Mouse (Mus musculus) cortical plate, adult 2 months (tissue): ENCODE data around the gene P4ha2. TPM values are rescaled to one million over a fixed set of nuclear protein-coding genes. Genes with fewer than 3 reads are reported as not detected.
A peak's percentile ranks its signal among the peaks of the same experiment; 100 is the strongest.

Experiments used
- H3K27ac ChIP-seq: fragments of 200-500 bp; 2 replicates; pipeline ENCODE4 v1.5.1; 2012; ENCODE audit warnings: low read length, control low read depth, inconsistent platforms; ENCODE audit not compliant: insufficient read depth
- H3K4me1 ChIP-seq: fragments of 200-500 bp; 2 replicates; pipeline ENCODE4 v1.6.1; 2011; ENCODE audit warnings: low read length; ENCODE audit not compliant: control insufficient read depth, insufficient read depth
- H3K4me3 ChIP-seq: fragments of 200-500 bp; 2 replicates; pipeline ENCODE4 v1.5.1; 2011; ENCODE audit warnings: mild to moderate bottlenecking, low read length, control low read depth; ENCODE audit not compliant: insufficient read depth
- CTCF ChIP-seq: fragments of 200-500 bp; IDR thresholded peaks from 2 replicates; pipeline ENCODE4 v1.5.1; 2011; ENCODE audit warnings: mild to moderate bottlenecking, control low read depth, low read length; ENCODE audit not compliant: insufficient read depth; ENCODE audit errors: extremely low read depth
- POLR2A ChIP-seq: fragments of 200-500 bp; IDR thresholded peaks from 2 replicates; pipeline ENCODE4 v1.6.1; 2011; ENCODE audit warnings: mild to moderate bottlenecking, low read length, control low read depth; ENCODE audit not compliant: insufficient read depth; ENCODE audit errors: extremely low read depth
- polyA plus RNA-seq: library from polyadenylated mRNA; depleted of rRNA; stranded (reverse); fragments of >200 nt; gene quantifications from 2 replicates; pipeline ENCODE4 v1.2.3, GENCODE M21; 2012

The P4ha2 gene
- polyA plus RNA-seq, 1 experiment: 16.2 TPM

DNA sequence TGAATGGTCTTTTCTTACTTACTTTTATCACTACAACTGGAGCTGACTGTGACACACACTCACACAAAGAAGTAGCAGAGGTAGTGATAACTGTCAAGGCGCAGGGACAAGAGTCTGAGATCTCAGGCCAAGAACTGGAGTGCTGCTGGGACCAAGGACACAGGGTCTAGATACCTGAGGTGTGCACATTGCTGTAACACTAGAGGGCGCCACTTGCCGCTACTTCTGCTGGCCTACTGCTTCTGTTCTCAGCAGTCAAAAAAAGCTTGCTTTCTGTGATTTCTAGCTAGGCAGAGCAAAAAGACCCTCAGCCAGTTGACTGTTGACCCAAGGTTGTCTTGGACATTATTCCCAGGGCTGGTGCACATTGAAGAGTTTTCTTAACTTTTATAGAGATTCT is 45.0 kb downstream of the P4ha2 start:
- Histone ChIP-seq H3K4me1 (no peaks in the 10 kb centered on the region), H3K27ac (no peak overlapping the region), H3K4me3 (no peak overlapping the region)
- peak; percentile 93 for TF ChIP-seq CTCF
- no peak for TF ChIP-seq POLR2A

DNA sequence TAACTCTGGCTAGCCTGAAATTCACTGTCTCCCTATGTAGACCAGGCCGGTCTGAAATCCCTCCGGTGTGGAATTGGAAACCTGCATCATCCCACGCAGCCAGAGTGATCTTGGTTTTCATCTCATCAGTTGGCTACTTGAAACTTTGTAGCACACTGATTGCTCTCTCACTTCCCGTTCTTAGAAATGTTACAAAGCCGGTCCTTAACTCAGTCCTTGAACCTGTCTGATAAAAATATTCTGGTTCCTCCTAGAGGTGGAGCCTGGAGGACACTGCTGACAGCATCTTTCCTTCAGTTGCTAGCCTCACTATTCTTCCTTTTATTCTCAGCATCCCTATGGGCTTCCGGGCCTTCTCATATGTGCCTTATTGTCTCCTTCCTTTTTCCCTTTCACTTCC is 46.1 kb downstream of the P4ha2 start:
- H3K4me1 ChIP-seq: no peaks in the 10 kb centered on the region
- H3K4me3 ChIP-seq: no peak overlapping the region
- no peak for TF ChIP-seq CTCF
- no peak for TF ChIP-seq POLR2A
- no peak overlapping the region for H3K27ac ChIP-seq

DNA sequence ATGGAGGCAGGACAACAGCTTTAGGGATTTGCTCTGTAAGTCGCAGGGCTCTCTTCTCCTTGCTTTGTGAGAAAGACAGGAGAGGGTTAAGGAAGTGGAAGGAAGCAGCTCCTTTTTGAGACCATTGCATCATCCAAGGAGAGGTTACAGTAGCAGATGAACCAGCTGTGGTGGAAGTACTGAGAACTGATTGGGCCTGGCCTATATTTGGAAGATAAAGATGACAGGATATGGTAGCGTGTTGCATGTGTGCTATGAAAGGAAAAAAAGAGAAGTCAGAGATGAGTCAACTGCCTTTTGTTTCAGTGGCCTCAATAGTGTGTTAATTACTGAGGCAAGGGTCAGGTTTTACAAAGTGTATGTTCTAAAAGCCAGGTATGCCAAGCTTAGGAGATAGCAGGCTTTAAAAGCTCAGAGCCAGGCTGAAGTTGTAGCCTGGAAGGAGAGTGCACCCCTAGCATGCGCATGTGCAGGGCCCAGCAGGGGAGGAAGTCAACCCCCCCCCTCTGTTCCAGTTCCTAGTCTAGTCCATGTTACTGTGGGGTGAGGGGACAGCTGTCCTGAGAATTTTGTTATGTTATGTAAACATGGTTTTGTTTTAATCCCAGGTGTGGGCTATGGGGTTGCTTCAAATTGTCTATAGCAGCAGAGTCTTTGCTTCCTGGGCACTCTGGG is 50.0 kb downstream of the P4ha2 start:
- TF ChIP-seq CTCF (no peak), POLR2A (no peak)
- H3K4me1 ChIP-seq: no peaks in the 10 kb centered on the region
- no peak overlapping the region for H3K4me3 ChIP-seq
- H3K27ac ChIP-seq: no peak overlapping the region

DNA sequence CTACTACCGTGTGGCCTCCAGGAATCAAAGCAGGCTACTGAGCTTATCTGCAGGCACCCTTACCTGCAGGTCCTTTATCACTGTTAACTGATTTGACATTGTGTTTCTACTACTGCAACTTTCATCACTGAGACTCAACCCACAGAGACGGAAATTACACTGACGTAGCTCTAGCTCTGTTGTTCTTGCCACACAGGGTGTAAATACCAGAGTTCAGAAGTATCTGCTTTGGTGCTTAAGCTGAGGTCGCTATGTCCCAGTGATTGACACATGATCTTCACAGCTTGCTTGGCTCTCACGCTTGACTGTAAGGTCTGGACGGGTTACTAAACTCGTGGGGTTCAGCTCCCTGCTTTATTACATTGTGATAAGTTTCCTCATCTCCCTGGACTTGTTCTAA is 51.2 kb downstream of the P4ha2 start:
- no peak for TF ChIP-seq CTCF
- no peak for TF ChIP-seq POLR2A
- no peak overlapping the region for H3K4me3 ChIP-seq
- H3K4me1 ChIP-seq: no peaks in the 10 kb centered on the region
- no peak overlapping the region for H3K27ac ChIP-seq

DNA sequence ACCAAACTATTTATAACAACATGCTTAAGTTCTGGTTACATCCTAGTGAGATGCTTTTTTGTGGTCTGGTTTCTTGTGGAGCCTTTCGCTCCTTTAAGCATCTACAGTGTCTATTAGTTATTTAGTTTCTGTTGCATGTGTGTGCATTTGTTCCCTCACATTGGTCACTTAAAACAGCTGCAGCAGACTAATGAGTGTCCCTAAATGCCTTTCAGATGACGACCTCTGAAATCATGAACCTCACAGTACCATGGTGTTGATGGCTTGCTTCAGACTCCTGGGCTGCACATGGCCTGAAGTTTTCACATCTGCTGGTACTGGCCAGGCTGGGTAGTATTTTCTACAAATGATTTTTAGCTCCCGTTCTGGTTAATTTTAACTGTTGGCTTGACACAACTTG is 53.1 kb downstream of the P4ha2 start:
- Histone ChIP-seq H3K27ac (no peak overlapping the region), H3K4me1 (no peaks in the 10 kb centered on the region)
- no peak for TF ChIP-seq CTCF
- TF ChIP-seq POLR2A: no peak

DNA sequence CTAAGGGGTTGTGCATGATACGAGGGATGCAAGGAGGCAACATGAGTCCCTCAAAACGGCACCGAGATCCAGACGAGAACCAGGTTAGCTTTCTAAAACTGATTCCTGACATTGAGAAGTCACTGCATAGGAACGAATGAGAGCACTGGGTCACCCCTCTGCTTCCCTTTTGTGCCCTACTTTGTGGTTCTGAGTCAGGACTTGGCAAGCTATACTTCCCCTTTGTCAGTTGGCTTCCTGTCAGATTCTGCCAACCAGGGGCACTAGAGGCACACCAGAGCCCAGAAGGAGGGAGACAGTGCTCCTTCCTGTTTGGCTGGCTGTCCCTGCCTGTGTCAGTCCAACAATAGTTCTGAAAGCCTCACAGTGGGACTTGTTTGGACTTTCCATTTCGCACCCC is 56.0 kb downstream of the P4ha2 start:
- TF ChIP-seq POLR2A (no peak), CTCF (no peak)
- H3K4me3 ChIP-seq: no peak overlapping the region
- no peak overlapping the region for H3K27ac ChIP-seq
- H3K4me1 ChIP-seq: no peaks in the 10 kb centered on the region

More for the DNA sequence above, 53.1 kb downstream of the P4ha2 start:
- no peak overlapping the region for H3K4me3 ChIP-seq

DNA sequence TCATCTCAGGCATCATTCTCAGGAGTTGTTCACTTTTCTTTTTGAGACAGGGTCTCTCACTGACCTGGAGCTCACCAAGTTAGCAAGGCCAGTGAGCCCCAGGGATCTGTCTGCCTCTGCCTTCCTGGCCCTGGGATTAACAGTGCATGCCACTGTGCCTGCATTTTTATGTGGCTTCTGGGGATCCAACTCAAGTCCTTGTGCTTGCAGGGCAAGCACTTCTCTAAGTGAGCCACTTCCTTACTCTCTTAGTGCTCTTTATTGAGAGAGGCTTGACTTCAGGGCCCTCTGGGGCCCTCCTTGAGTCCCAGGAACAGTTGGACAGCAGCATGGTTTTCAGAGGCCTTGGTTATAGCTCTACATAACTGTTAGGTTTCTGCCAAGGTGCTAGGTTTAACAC is 56.6 kb downstream of the P4ha2 start:
- H3K4me3 ChIP-seq: no peak overlapping the region
- H3K27ac ChIP-seq: no peak overlapping the region
- H3K4me1 ChIP-seq: no peaks in the 10 kb centered on the region
- no peak for TF ChIP-seq POLR2A
- no peak for TF ChIP-seq CTCF

DNA sequence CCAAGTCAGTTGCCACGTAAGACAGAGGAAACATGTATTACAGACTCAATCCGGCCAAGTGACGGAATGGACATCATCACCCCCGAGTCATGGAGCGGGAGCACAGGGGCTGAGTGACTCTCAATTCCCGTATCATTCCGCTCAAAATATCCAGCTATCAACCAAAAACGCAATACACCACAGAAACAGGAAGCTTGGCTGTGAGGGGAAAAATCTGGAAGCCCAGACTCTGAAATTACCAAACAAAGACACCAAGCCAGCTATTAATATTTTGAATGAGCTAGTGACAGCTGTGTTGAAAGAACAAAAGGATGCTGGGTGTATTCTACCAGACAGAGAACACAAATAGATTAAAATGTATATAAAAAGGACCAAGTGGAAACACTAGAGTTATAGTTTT is 57.7 kb downstream of the P4ha2 start:
- Histone ChIP-seq H3K4me3 (no peak overlapping the region), H3K4me1 (no peaks in the 10 kb centered on the region), H3K27ac (no peak overlapping the region)
- TF ChIP-seq CTCF (no peak), POLR2A (no peak)

DNA sequence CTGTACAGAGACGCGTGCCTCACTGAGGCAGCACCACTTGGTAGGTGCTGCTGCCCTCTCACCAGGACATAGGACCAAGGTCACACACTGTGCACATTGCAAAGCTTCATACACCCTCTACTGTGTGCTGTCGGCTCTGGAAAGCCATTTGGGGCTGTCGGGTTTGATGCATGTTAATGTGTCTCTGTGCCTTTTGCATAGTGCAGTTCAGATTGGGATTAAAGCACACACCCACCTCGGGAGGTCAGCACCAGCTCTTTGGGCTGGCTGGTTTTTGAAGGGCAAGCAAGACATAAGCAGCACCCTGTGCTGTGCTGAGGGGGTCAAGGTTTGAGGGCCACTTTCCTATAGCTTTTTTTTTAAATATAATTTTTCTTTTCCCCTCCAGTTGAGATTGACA is 60.5 kb downstream of the P4ha2 start:
- TF ChIP-seq CTCF: no peak
- no peak for TF ChIP-seq POLR2A

DNA sequence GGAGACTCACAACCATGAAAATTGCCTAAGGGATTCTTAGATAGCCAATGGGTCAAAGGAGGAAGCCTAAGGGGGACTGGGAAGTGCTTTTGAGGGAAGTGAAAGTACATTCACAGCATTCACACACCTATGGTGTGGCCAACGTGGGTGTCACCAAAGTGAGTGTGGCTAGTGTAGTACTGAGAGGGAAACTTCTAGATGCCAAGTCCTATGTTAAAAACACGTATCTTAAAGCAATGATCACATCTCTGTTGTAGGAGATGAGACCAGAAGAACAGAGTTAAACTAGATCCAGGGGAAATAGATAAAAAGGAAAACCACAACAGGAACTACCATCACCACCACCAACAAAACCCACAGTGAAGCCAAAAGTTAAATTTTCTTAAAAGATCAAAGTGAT is 61.0 kb downstream of the P4ha2 start:
- TF ChIP-seq CTCF (no peak), POLR2A (no peak)
- Histone ChIP-seq H3K27ac (no peak overlapping the region), H3K4me3 (no peak overlapping the region)

More for the DNA sequence above, 60.5 kb downstream of the P4ha2 start:
- no peaks in the 10 kb centered on the region for H3K4me1 ChIP-seq
- no peak overlapping the region for H3K27ac ChIP-seq
- H3K4me3 ChIP-seq: no peak overlapping the region

More for the DNA sequence above, 61.0 kb downstream of the P4ha2 start:
- H3K4me1 ChIP-seq: no peaks in the 10 kb centered on the region
